Mouse (Mus musculus) liver, embryonic 11.5 days (tissue): ENCODE data around the gene Lamb1. TPM values are rescaled to one million over a fixed set of nuclear protein-coding genes. Genes with fewer than 3 reads are reported as not detected.

ENCODE experiments used
- ATAC-seq: fragments of 200-750 bp; cut with Nextera tagmentation; replicated peaks from 2 replicates; pipeline ENCODE4 v1.8.0; 2017; ENCODE audit warnings: moderate number of reproducible peaks, mild to moderate bottlenecking, moderate TSS enrichment, moderate library complexity; ENCODE audit not compliant: low FRiP score
- DNase-seq: peaks from one replicate; pipeline ENCODE4 v3.0.0-alpha.2; 2017; ENCODE audit warnings: low spot score
- H3K27ac ChIP-seq: fragments of 300-500 bp; sonication (generic); 2 replicates; pipeline ENCODE4 v1.5.1; 2014; ENCODE audit warnings: mild to moderate bottlenecking, low read depth, low read length, control low read depth
- H3K27me3 ChIP-seq: fragments of 300-500 bp; sonication (generic); replicated peaks from 2 replicates; pipeline ENCODE4 v1.6.1; 2014; ENCODE audit warnings: low read length, mixed read lengths; ENCODE audit not compliant: control insufficient read depth, insufficient read depth
- H3K36me3 ChIP-seq: fragments of 300-500 bp; sonication (generic); 2 replicates; pipeline ENCODE4 v1.6.1; 2014; ENCODE audit warnings: mild to moderate bottlenecking, low read length, moderate library complexity, mixed read lengths; ENCODE audit not compliant: control insufficient read depth, insufficient read depth
- H3K4me1 ChIP-seq: fragments of 300-500 bp; sonication (generic); replicated peaks from 2 replicates; pipeline ENCODE4 v1.6.1; 2014; ENCODE audit warnings: low read length, mixed read lengths; ENCODE audit not compliant: control insufficient read depth, insufficient read depth
- H3K4me2 ChIP-seq: fragments of 300-500 bp; sonication (generic); 2 replicates; pipeline ENCODE4 v1.6.1; 2014; ENCODE audit warnings: mild to moderate bottlenecking, control low read depth, moderate library complexity
- H3K4me3 ChIP-seq: fragments of 300-500 bp; sonication (generic); 2 replicates; pipeline ENCODE4 v1.5.1; 2014; ENCODE audit warnings: low read depth, low read length, control low read depth
- H3K9ac ChIP-seq: fragments of 300-500 bp; sonication (generic); 2 replicates; pipeline ENCODE4 v1.6.1; 2014; ENCODE audit warnings: low read depth, low read length, control low read depth
- H3K9me3 ChIP-seq: fragments of 300-500 bp; sonication (generic); 2 replicates; pipeline ENCODE4 v1.6.1; 2016; ENCODE audit warnings: low read length, inconsistent platforms, mixed read lengths; ENCODE audit not compliant: control insufficient read depth
- WGBS: fragments of 180-500 bp; shearing (Covaris S2); extraction: QIAGEN DNeasy Blood & Tissue Kit; methylation state at CpG from one replicate; pipeline ENCODE4 v1.1.7; 2014; 5-methylcytosine and 5-hydroxymethylcytosine counted together
- polyA plus RNA-seq: library from polyadenylated mRNA; unstranded; fragments of >200 nt; fragmentation: Nextera tagmentation; extraction: Ambion mirVana; gene quantifications from 2 replicates; pipeline ENCODE4 v1.2.1, GENCODE M21; 2014

The Lamb1 gene
- polyA plus RNA-seq, 1 experiment from 2014 or later: 17.0 TPM

DNA sequence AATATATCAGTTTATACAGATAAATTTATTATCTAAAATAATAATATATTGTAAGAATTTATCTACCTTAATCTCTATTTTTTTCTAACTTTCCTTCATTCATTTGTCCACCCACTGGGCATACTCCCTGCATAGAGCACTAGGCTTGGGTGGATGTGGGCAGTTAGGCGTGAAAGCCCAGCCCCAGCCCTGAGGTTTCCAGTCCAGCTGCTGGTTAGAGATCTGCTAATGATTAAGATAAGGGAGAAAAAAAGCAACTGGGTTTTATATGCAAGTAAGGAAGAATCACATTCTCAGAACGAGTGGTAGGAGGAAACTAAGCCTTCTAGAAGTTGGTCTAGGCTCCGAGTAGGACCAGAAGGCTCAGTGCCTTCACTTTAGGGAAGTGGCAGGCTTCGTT, 31.1 kb downstream of the Lamb1 start:
- Histone ChIP-seq H3K27ac (no peak overlapping the region), H3K9me3 (no peaks in the 10 kb centered on the region), H3K36me3 (peaks cover 12% of the 10 kb centered on the region; the same call in 1 of the 2 replicates), H3K4me1 (0 out of 2 replicates have a peak, but pooled peaks cover 4% of the 10 kb centered on the region), H3K9ac (no peak overlapping the region), H3K4me3 (no peak overlapping the region), H3K27me3 (no peaks in the 10 kb centered on the region), H3K4me2 (no peak overlapping the region)
- 59% methylated on average over 4 of the region's 4 CpGs for WGBS
- no peak for DNase-seq
- no peak for ATAC-seq

- Histone ChIP-seq H3K36me3 (peaks cover 13% of the 10 kb centered on the region; the same call in 1 of the 2 replicates), H3K9me3 (no peaks in the 10 kb centered on the region), H3K4me2 (no peak overlapping the region), H3K27ac (no peak overlapping the region), H3K4me3 (no peak overlapping the region), H3K27me3 (no peaks in the 10 kb centered on the region), H3K4me1 (0 out of 2 replicates have a peak, but pooled peaks cover 4% of the 10 kb centered on the region), H3K9ac (no peak overlapping the region)
- no peak for DNase-seq
- 87% methylated on average over 4 of the region's 4 CpGs for WGBS
- no peak for ATAC-seq
Observed at GRCm38 (mm10) chr12:31298122-31298521, 33.1 kb downstream of the Lamb1 start.

- 88% methylated on average over 8 of the region's 8 CpGs for WGBS
- Histone ChIP-seq H3K27ac (no peak overlapping the region), H3K27me3 (no peaks in the 10 kb centered on the region), H3K4me3 (no peak overlapping the region), H3K36me3 (peaks cover 13% of the 10 kb centered on the region; the same call in 1 of the 2 replicates), H3K4me1 (0 out of 2 replicates have a peak, but pooled peaks cover 4% of the 10 kb centered on the region), H3K4me2 (no peak overlapping the region), H3K9me3 (no peaks in the 10 kb centered on the region), H3K9ac (no peak overlapping the region)
- DNase-seq (no peak), ATAC-seq (no peak)
Observed at GRCm38 (mm10) chr12:31298530-31298929, 33.5 kb downstream of the Lamb1 start.

DNA sequence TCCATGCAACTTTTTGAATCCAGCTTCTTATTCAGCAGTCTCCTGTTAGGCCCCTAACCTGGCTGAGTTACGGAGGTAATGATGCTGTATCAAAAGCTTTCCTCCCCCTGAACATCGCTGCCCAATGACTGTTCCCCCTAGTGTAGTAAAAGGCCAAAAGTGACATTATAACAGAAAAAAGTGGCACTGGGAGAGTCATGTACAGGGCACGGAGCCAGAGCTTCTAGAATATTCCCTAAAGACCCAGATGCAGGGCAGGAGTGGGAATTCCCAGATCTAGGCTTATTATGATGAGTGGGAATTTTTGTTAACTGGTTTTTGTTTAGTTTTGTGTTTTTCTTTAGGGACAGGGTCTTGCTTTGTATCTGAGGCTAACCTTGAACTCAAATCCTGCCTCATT, 34.1 kb downstream of the Lamb1 start:
- ATAC-seq: no peak
- Histone ChIP-seq H3K36me3 (peaks cover 13% of the 10 kb centered on the region; the same call in 1 of the 2 replicates), H3K27me3 (no peaks in the 10 kb centered on the region), H3K4me1 (0 out of 2 replicates have a peak, but pooled peaks cover 4% of the 10 kb centered on the region), H3K9ac (no peak overlapping the region), H3K4me3 (no peak overlapping the region), H3K4me2 (no peak overlapping the region), H3K27ac (no peak overlapping the region), H3K9me3 (no peaks in the 10 kb centered on the region)
- DNase-seq: no peak
- WGBS: 88% methylated on average over 3 of the region's 3 CpGs

DNA sequence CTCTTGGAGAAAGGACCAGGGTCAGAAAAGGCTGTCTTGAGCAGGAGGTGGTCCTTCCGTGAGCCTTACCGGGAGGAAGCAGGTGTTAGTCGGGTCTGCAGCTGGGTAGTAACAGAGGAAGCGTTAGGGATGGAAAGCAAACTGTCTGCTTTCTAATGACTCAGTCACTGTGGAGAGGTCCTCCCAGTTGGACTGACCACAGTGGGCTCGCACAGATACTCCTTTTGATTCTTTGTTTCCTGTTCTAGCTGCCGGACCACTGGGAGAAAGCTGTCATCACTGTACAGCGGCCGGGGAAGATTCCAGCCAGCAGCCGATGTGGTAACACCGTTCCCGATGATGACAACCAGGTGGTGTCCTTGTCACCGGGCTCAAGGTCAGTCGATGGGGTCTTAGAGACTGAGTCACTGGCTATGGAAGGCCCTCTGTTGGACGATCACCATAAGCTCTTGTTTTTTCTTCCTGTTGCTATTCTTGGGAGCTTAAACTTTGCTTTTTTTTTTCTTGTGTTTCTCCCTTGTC, 34.7 kb downstream of the Lamb1 start:
- no peak overlapping the region for H3K4me3 ChIP-seq
- no peaks in the 10 kb centered on the region for H3K9me3 ChIP-seq
- ATAC-seq: no peak
- WGBS: 67% methylated on average over 14 of the region's 14 CpGs
- peaks cover 13% of the 10 kb centered on the region; the same call in 1 of the 2 replicates for H3K36me3 ChIP-seq
- no peak overlapping the region for H3K9ac ChIP-seq
- H3K27me3 ChIP-seq: no peaks in the 10 kb centered on the region
- H3K4me1 ChIP-seq: 0 out of 2 replicates have a peak, but pooled peaks cover 1% of the 10 kb centered on the region
- no peak overlapping the region for H3K4me2 ChIP-seq
- no peak overlapping the region for H3K27ac ChIP-seq
- DNase-seq: no peak

- H3K4me2 ChIP-seq: no peak overlapping the region
- peaks cover 13% of the 10 kb centered on the region; the same call in 1 of the 2 replicates for H3K36me3 ChIP-seq
- no peak for ATAC-seq
- H3K27me3 ChIP-seq: no peaks in the 10 kb centered on the region
- no peak overlapping the region for H3K27ac ChIP-seq
- WGBS: 98% methylated on average over 9 of the region's 9 CpGs
- no peak for DNase-seq
- no peaks in the 10 kb centered on the region for H3K4me1 ChIP-seq
- no peaks in the 10 kb centered on the region for H3K9me3 ChIP-seq
- H3K9ac ChIP-seq: no peak overlapping the region
- H3K4me3 ChIP-seq: no peak overlapping the region
Observed at GRCm38 (mm10) chr12:31300276-31300675, 35.2 kb downstream of the Lamb1 start.

DNA sequence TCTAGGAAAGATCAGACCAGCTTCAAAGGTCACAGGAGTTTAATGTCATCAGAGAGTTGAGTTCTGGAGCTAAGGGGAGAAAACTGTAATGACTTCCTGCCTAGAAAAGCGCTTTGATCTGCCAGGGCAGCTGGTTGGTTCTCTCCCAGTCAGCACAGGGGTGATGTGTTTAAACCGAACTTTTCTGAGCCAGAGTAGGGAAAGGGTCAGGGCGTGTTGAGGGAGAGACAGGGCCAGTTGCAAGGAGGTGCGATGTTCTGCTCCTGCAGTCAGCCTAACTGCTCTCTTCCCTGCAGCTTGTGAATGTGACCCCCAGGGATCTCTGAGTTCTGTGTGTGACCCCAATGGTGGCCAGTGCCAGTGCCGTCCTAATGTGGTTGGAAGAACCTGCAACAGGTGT, 37.2 kb downstream of the Lamb1 start:
- H3K4me3 ChIP-seq: no peak overlapping the region
- 68% methylated on average over 5 of the region's 5 CpGs for WGBS
- no peak overlapping the region for H3K4me2 ChIP-seq
- H3K36me3 ChIP-seq: peaks cover 13% of the 10 kb centered on the region
- H3K9me3 ChIP-seq: no peaks in the 10 kb centered on the region
- no peak for DNase-seq
- no peaks in the 10 kb centered on the region for H3K4me1 ChIP-seq
- no peak for ATAC-seq
- H3K27me3 ChIP-seq: no peaks in the 10 kb centered on the region
- H3K27ac ChIP-seq: no peak overlapping the region
- no peak overlapping the region for H3K9ac ChIP-seq

DNA sequence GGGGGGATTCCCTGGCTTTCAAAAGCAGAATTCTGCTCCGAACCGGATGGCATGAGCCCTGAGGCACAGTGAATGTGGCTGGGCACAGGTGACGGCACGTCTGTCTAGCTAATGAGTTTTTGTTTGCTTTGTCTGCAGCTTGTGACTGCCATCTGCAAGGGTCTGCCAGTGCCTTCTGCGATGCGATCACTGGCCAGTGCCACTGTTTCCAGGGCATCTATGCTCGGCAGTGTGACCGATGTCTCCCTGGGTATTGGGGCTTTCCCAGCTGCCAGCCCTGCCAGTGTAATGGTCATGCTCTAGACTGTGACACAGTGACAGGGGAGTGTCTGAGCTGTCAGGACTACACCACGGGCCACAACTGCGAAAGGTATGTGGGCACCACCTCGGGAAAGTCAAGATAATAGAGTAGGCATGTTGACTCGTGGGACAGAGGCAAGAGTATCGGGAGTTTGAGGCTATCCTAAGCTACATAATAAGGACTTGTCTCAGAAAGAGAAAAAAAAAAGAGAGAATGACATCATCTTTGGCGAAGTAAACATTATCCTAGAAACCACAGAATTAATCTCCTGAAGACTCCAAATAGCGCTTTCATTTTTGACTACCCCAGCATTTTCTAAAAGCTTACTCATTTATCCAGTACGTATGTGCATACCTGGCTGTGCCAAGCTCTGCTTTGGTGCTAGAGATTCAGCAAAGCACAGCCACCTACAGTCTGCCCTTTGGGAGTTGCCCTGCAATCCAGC, 37.9 kb downstream of the Lamb1 start:
- 86% methylated on average over 16 of the region's 16 CpGs for WGBS
- DNase-seq (no peak), ATAC-seq (no peak)
- Histone ChIP-seq H3K4me1 (no peaks in the 10 kb centered on the region), H3K9me3 (no peaks in the 10 kb centered on the region), H3K36me3 (peaks cover 14% of the 10 kb centered on the region), H3K4me3 (no peak overlapping the region), H3K27ac (no peak overlapping the region), H3K9ac (no peak overlapping the region), H3K4me2 (no peak overlapping the region), H3K27me3 (no peaks in the 10 kb centered on the region)
